Mouse (Mus musculus): ENCODE results near the gene Gng12. TPM values are rescaled to one million over a fixed set of nuclear protein-coding genes. Genes with fewer than 3 reads are reported as not detected.

Gene Gng12
- polyA plus RNA-seq, 1 experiment from 2014 or later, result 265 TPM

DNA sequence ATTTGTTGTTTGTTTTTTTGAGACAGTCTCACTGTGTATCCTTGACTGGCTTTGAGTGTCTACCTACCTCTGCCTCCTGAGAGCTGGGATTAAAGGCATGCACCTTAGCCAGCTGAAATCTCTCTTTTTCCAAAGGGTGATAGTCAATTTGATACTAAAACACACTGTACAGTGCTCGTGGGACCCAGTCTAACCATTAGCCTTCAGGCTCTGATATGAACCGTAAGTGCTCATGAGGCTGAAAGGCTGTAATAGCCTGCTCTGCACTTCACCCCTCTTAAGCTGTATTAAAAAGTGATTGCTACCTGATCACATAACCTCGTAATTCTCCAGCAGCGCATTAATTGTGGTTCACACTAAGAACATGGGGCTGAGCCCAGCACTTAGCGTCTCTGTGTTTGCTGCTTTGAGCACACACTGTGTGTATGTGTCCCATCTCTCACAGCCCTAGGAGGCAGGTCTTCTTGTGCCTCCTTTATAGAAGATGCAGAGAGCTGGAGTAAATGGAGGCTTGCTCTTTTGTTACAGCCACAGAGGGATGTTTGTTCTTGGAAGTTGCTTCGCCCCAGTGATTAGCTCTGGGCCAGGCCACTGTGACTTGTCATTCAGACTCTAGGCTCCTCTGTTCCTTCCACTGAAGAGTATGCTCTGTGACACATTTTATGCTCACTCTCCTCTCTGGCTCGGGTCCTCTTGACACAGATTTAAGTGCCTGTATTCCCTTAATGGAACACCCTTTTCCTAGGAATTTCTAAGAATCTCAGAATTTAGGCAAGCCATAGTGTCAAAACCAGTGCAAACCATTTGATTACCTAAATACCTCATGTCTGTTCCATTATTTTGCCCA is 114.4 kb downstream of the Gng12 start:
- H3K4me3 ChIP-seq (ENCODE audit: low read depth, low read length), result no peak overlapping the region
- H3K4me2 ChIP-seq (replicated peaks; ENCODE audit: low read depth), result no peak overlapping the region
- H3K27me3 ChIP-seq (replicated peaks; ENCODE audit: control insufficient read depth, insufficient read depth, low read length), result no peaks in the 10 kb centered on the region
- no peak overlapping the region for H3K27ac ChIP-seq (ENCODE audit: low read depth, low read length)
- H3K4me1 ChIP-seq (replicated peaks; ENCODE audit: control insufficient read depth, insufficient read depth, low read length), result peaks cover 12% of the 10 kb centered on the region; the same call in 1 of the 2 replicates
- 80% methylated on average over 7 of the region's 7 CpGs for WGBS
- no peak for TF ChIP-seq CTCF (IDR thresholded peaks at IDR 0.05; ENCODE audit: low read depth)
- H3K9me3 ChIP-seq (ENCODE audit: control insufficient read depth), result no peaks in the 10 kb centered on the region
- no peak overlapping the region for H3K9ac ChIP-seq (ENCODE audit: low read depth, low read length)
- no peaks in the 10 kb centered on the region for H3K36me3 ChIP-seq (ENCODE audit: control insufficient read depth, insufficient read depth)
- ATAC-seq, result no peak

DNA sequence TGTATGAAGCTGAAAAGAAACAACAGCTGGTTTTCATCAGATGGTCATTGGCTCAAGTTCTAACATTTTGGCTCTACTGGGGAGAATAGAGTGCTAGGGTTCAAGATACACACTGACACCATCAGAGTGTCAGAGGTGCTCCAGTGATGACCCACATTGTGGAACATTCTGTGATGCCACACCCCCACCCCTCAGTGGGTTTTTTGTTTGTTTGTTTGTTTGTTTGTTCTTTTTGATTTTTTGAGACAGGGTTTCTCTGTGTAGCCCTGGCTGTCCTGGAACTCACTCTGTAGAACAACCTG is 115.0 kb downstream of the Gng12 start:
- Histone ChIP-seq H3K36me3 (ENCODE audit: control insufficient read depth, insufficient read depth) (no peaks in the 10 kb centered on the region), H3K9ac (ENCODE audit: low read depth, low read length) (no peak overlapping the region), H3K27me3 (replicated peaks; ENCODE audit: control insufficient read depth, insufficient read depth, low read length) (no peaks in the 10 kb centered on the region), H3K4me1 (replicated peaks; ENCODE audit: control insufficient read depth, insufficient read depth, low read length) (peaks cover 13% of the 10 kb centered on the region; the same call in 1 of the 2 replicates), H3K27ac (ENCODE audit: low read depth, low read length) (no peak overlapping the region), H3K4me2 (replicated peaks; ENCODE audit: low read depth) (no peak overlapping the region), H3K9me3 (ENCODE audit: control insufficient read depth) (no peaks in the 10 kb centered on the region), H3K4me3 (ENCODE audit: low read depth, low read length) (no peak overlapping the region)
- TF ChIP-seq CTCF (IDR thresholded peaks at IDR 0.05; ENCODE audit: low read depth), result no peak
- no peak for ATAC-seq

DNA sequence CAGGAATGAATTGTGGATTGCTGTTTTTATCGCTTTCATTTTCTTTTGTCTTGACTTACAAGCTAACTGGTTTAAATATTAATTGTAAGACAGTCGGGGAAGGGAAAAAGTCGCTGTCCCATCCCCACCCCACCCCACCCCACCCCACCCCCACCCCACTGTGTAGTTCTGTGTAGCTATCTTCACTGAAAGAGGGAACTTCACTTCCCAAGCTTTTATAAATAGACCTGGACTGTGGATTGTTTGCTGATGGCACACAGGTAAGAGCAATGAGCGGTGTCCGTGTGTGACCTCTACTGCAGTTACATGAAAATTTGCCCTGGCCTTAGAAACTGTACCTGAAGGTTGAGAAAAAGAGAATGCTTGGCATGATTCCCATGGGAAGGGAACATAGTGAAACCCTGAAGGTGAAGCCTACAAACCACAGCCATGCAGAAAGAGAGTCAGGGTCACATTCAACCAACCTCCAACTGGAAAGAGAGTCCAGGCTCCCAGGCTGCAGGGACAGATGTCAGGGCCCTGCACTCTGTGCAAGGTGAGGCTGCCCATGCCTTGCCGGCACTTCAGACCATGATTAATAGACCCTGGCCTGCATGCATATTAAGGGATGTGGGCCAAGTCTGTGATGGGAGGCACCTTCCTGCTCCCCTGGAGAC is 117.2 kb downstream of the Gng12 start:
- 39% methylated on average over 6 of the region's 6 CpGs for WGBS
- TF ChIP-seq CTCF (IDR thresholded peaks at IDR 0.05; ENCODE audit: low read depth), result no peak
- no peaks in the 10 kb centered on the region for H3K27me3 ChIP-seq (replicated peaks; ENCODE audit: control insufficient read depth, insufficient read depth, low read length)
- peak overlapping the region; percentile 86 for H3K27ac ChIP-seq (ENCODE audit: low read depth, low read length)
- no peak overlapping the region for H3K9ac ChIP-seq (ENCODE audit: low read depth, low read length)
- ATAC-seq, result 0 out of 2 replicates have a peak, but pooled peaks have one; percentile 0
- H3K9me3 ChIP-seq (ENCODE audit: control insufficient read depth), result no peaks in the 10 kb centered on the region
- H3K4me1 ChIP-seq (replicated peaks; ENCODE audit: control insufficient read depth, insufficient read depth, low read length), result peaks cover 20% of the 10 kb centered on the region
- H3K4me3 ChIP-seq (ENCODE audit: low read depth, low read length), result no peak overlapping the region
- peaks cover 11% of the 10 kb centered on the region for H3K36me3 ChIP-seq (ENCODE audit: control insufficient read depth, insufficient read depth)
- peak overlapping the region; percentile 21; the same call in 1 of the 2 replicates for H3K4me2 ChIP-seq (replicated peaks; ENCODE audit: low read depth)

GRCm38 (mm10) chr6:67013949-67014678 is 117.9 kb downstream of the Gng12 start:
- H3K4me2 ChIP-seq (replicated peaks; ENCODE audit: low read depth), result peak overlapping the region; percentile 21; the same call in 1 of the 2 replicates
- TF ChIP-seq CTCF (IDR thresholded peaks at IDR 0.05; ENCODE audit: low read depth), result no peak
- no peak overlapping the region for H3K4me3 ChIP-seq (ENCODE audit: low read depth, low read length)
- H3K4me1 ChIP-seq (replicated peaks; ENCODE audit: control insufficient read depth, insufficient read depth, low read length), result peaks cover 20% of the 10 kb centered on the region
- no peak overlapping the region for H3K9ac ChIP-seq (ENCODE audit: low read depth, low read length)
- no peaks in the 10 kb centered on the region for H3K9me3 ChIP-seq (ENCODE audit: control insufficient read depth)
- H3K27me3 ChIP-seq (replicated peaks; ENCODE audit: control insufficient read depth, insufficient read depth, low read length), result no peaks in the 10 kb centered on the region
- peak; percentile 82 for ATAC-seq
- 44% methylated on average over 9 of the region's 9 CpGs for WGBS
- H3K36me3 ChIP-seq (ENCODE audit: control insufficient read depth, insufficient read depth), result peaks cover 13% of the 10 kb centered on the region
- H3K27ac ChIP-seq (ENCODE audit: low read depth, low read length), result peak overlapping the region; percentile 86

DNA sequence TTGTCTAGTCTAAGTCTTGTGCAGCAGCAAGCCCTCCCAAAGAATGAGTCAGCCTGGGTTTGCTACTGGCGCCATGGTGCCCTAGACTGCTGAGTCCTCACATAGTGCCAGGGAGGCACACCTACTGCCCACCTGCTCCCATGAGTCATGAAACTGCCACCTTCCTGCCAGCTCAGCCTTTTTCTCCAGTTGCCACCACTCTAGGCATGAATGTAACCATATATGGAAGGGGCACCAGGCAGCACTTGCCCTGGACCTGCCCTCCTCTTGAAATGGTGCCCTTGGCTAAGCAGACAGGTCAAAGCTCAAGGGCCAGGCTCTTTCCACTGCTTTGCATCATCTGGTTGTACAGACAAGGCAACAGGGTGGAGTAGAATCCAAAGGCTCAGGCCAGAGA is 118.5 kb downstream of the Gng12 start:
- 55% methylated on average over 1 of the region's 1 CpGs for WGBS
- no peak overlapping the region for H3K4me2 ChIP-seq (replicated peaks; ENCODE audit: low read depth)
- peak overlapping the region; percentile 86 for H3K27ac ChIP-seq (ENCODE audit: low read depth, low read length)
- H3K4me3 ChIP-seq (ENCODE audit: low read depth, low read length), result no peak overlapping the region
- peaks cover 13% of the 10 kb centered on the region for H3K36me3 ChIP-seq (ENCODE audit: control insufficient read depth, insufficient read depth)
- H3K27me3 ChIP-seq (replicated peaks; ENCODE audit: control insufficient read depth, insufficient read depth, low read length), result no peaks in the 10 kb centered on the region
- peak; percentile 91 for ATAC-seq
- no peak overlapping the region for H3K9ac ChIP-seq (ENCODE audit: low read depth, low read length)
- no peaks in the 10 kb centered on the region for H3K9me3 ChIP-seq (ENCODE audit: control insufficient read depth)
- TF ChIP-seq CTCF (IDR thresholded peaks at IDR 0.05; ENCODE audit: low read depth), result no peak
- H3K4me1 ChIP-seq (replicated peaks; ENCODE audit: control insufficient read depth, insufficient read depth, low read length), result peaks cover 20% of the 10 kb centered on the region

Measured in intestine, postnatal 0 days (tissue).